Mouse (Mus musculus) hematopoietic stem cell, adult 5-6 weeks (primary cell): Measurements from ENCODE around the gene Tubg2. TPM values are rescaled to one million over a fixed set of nuclear protein-coding genes. Genes with fewer than 3 reads are reported as not detected.
"Not testable (repeated sequence)": the region's sequence is repeated elsewhere in the genome, so short reads cannot be mapped to it uniquely, and the experiment has no call there.

ENCODE experiments used
- ATAC-seq, 2 experiments: fragments of 125-278 bp in 1 of 2; replicated peaks in 1 of 2; 2 replicates each; pipeline ENCODE4 v1.8.0; 2016 to 2017; ENCODE audit warnings: inconsistent platforms in 2 of 2, mild to moderate bottlenecking in 2 of 2, moderate number of reproducible peaks in 2 of 2, low read depth in 1 of 2, moderate TSS enrichment in 1 of 2; ENCODE audit not compliant: low FRiP score in 2 of 2, poor library complexity in 2 of 2, severe bottlenecking in 2 of 2, insufficient read depth in 1 of 2, low TSS enrichment in 1 of 2
- total RNA-seq: library from RNA; stranded (forward); fragments of 172-1452, 232-1000 nt; gene quantifications from 2 replicates; pipeline ENCODE4 v1.2.3, GENCODE M21; 2017

The Tubg2 gene
- total RNA-seq, 1 experiment from 2014 or later: not detected

- ATAC-seq: not testable (repeated sequence)
These were observed 5.3 kb downstream of the Tubg2 start for GRCm38 (mm10) chr11:101160981-101161505.

GRCm38 (mm10) chr11:101161551-101161950 lies 5.8 kb downstream of the Tubg2 start:
- ATAC-seq: no peak

DNA sequence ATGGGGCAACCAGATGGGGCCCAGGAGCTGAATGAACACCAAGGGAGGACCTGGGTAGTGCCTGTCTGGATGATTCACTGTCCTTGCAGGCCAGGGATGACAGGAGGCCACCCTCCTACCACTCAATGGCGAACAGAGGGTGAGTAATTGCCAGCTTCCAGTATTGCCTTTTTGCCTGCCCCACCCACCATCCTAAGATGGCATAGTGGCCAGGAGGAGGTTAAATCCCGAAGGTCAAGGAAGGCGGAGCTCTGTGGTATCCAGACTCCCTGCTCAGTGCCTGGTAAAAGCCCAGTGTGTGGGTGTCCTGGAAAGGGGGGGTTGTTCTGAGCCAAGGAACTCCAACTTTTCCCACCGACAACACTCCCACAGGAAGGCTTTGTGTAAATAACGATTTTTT lies 6.6 kb downstream of the Tubg2 start:
- ATAC-seq: no peak

- ATAC-seq: no peak
These were observed 7.1 kb downstream of the Tubg2 start for GRCm38 (mm10) chr11:101162772-101163171.

- ATAC-seq: no peak
These were observed 8.0 kb downstream of the Tubg2 start for GRCm38 (mm10) chr11:101163476-101164350.

DNA sequence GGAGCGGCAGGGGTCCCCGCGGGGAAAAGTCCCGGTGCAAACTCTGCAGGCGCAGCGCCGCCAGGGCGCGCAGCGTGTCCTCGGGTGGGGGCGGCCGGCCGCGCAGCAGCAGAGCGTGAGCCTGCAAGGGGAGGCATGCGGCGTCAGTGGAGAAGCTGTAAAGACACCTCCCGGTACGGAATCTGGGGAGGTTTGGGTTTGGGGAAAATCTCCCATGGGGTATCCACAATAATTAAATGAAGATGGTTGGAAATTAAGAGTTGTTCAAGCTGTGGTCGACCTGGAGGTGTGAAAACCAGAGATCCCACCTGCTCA lies 8.6 kb downstream of the Tubg2 start:
- no peak for ATAC-seq

- no peak for ATAC-seq
These were observed 9.2 kb downstream of the Tubg2 start for GRCm38 (mm10) chr11:101164677-101165580.

DNA sequence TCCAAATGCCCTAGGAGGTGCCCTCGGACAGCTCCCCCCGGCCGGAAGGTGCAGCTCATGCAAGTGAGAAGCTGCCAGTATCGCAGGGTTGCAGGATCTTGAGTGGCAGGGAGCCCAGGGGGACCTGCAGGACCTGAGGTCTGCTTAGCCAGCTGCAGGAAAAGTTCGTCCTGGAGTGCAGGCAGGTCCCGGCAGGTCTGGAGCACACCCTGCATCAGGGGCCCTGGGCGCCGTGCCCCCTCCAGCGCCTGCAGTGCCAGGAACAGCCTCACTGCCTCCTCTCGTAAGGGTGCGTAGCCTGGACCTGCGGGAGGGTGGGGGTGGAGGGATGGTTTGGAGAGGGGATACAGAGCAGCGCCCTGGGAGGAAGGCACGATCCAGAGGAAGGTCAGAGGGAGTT lies 10.7 kb downstream of the Tubg2 start:
- no peak for ATAC-seq

DNA sequence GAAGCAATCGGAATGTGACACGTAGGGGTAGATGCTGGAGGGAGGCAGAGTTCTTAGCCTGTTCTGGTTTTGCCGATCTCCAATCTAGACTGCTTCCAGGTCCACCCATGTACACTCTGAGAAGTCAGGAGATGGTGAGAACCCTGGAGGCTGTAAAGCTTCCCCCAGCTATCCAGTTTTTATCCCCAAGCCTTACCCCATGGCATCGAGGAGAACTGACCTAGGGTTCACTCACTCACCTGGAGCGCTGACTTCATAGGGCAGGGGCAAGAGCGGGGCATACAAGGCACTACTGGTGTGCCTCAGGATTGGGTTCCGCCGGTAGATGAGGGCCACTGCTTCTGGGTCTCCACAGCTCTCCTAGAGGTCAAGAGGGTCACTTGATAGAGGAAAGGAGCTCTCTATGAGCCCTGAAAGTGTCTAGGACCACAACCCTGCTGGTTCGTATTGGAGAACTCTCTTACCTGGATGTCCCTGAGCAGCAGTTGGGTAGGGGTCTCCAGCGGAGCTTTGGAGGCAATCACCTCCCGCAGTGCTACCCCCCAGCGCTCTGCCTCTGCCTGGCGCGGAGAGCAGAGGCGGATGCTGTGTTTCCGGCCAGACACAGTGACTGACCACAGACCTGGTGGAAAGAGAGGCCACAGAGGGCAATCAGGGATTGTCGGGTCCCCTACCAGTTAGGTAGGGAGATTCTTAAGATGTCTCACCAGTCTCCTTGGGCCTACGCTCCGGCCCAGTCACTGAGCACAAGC lies 11.7 kb downstream of the Tubg2 start:
- ATAC-seq: peak in 1 of 2 experiments; percentile 7; a peak in 1 of 4 replicates

- ATAC-seq: no peak
These were observed 12.2 kb downstream of the Tubg2 start for GRCm38 (mm10) chr11:101167963-101168300.

GRCm38 (mm10) chr11:101168301-101168980 lies 12.7 kb downstream of the Tubg2 start:
- no peak for ATAC-seq

GRCm38 (mm10) chr11:101169301-101170107 lies 13.8 kb downstream of the Tubg2 start:
- ATAC-seq: no peak

- no peak for ATAC-seq
These were observed 14.7 kb downstream of the Tubg2 start, which contains the start of gene Cntnap1 for GRCm38 (mm10) chr11:101170354-101170810. Gene Cntnap1 (plus strand): TSS chr11:101170523.

DNA sequence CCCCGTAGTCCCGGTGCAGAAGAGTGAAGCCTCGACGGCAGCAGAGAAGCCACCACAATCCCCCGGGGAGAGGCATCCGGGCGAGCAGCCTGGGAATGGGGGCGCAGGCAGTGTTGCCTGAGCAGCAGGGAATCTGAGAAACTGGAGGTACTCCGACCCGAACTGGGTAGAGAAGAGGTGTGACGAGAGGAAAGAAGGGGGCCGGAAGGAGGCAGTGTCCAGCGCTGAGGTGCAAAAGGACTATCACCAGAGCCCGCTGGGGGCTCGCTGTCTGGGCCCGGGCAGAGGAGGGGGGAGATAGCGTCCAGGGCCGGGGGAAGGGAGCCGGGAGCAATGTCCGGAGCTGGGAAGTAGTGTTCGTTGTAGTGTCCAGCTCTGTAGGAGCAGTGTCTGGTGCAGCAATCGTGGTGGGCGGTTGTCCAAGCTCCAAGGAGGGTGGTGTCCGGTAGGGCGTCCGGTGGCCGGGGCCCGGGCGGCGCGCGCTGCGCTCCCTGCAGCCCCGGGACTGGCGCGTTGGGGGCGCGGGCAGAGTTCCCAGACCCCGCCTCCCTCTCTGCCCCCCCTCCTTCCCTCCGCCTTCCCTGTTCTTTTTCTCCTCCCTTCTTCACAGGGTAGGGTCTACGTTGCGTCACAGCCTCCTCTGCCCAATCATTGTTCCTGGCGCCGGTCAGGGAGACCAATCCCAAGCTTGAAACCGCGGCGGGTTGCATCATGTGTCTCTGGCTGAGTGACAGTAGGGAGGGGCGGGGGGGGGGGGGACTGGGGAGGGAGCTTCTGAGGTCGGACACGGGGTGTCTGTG lies 15.3 kb downstream of the Tubg2 start, which contains the start of gene Plekhh3:
Plekhh3 (minus strand) TSS at position 541 of the 800 bp plus-strand sequence.
- ATAC-seq: peak; percentile 55 to 63

DNA sequence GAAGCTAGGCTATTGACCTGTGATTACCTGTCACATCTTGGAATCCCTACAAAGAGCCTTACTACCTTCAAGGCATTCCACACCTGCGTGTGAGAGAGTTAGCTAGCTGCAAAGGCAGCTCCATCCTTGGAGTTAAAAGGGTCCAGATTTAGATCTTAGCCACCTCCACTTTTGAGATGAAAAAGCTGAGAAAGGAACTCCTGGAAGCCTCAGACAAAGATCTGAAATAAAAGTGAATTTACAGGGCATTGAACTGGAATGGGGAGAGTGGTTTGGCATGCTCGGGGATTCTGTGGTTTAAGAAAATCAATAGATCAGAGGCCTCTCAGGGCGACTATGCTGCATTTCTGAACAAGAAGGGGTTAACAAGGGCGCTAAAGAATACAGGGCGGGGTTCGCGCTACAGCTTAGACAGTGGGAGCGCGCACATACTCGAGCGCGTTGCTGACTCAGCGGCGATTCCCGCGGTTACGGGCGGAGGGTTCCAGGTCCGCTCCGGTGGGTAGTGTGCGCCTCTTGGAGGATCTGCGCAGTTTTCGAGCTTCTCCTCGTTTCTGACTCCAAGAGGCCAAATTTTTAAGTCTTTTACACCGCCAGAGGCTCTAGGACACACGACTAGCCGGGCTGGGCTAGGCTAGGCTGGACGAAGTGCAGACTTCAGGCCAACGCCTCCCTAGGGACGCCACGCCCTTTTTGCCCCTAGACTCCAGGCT lies 16.2 kb downstream of the Tubg2 start:
- no peak for ATAC-seq
